Mouse (Mus musculus) small intestine, adult 2 months (tissue): ENCODE results near the gene Cbfb.

ENCODE experiments used
- CTCF ChIP-seq: fragments of 200-500 bp; IDR thresholded peaks from 2 replicates; pipeline ENCODE4 v1.5.1; 2012; ENCODE audit warnings: low read depth, mild to moderate bottlenecking, control low read depth, inconsistent platforms, low read length, moderate library complexity, mixed read lengths; ENCODE audit not compliant: insufficient replicate concordance, insufficient read length; ENCODE audit errors: extremely low read depth
- POLR2A ChIP-seq: fragments of 200-500 bp; IDR thresholded peaks from 2 replicates; pipeline ENCODE4 v1.6.1; 2012; ENCODE audit warnings: low read depth, mild to moderate bottlenecking, control low read depth, inconsistent platforms, low read length, moderate library complexity

- TF ChIP-seq CTCF (no peak), POLR2A (no peak)
These were observed 1.5 kb downstream of the Cbfb start for GRCm38 (mm10) chr8:105172003-105172362.
